Mouse (Mus musculus) embryonic fibroblast, embryonic 13.5 days (primary cell): ENCODE measurements at regions not wholly inside any gene's neighbourhood (a gene's known extent, or its start where the extent isn't known, plus 50 kb on each side); places are given as distances from the start of the nearest gene placed in this dataset.

Source experiments
- CTCF ChIP-seq: IDR thresholded peaks from 2 replicates; pipeline ENCODE4 v1.5.1; 2011; ENCODE audit warnings: mild to moderate bottlenecking, control low read depth, low read length, moderate library complexity, borderline replicate concordance; ENCODE audit not compliant: insufficient read depth
- POLR2A ChIP-seq: IDR thresholded peaks from 2 replicates; pipeline ENCODE4 v1.6.1; 2011; ENCODE audit warnings: low read depth, mild to moderate bottlenecking, control low read depth, low read length, moderate library complexity

DNA sequence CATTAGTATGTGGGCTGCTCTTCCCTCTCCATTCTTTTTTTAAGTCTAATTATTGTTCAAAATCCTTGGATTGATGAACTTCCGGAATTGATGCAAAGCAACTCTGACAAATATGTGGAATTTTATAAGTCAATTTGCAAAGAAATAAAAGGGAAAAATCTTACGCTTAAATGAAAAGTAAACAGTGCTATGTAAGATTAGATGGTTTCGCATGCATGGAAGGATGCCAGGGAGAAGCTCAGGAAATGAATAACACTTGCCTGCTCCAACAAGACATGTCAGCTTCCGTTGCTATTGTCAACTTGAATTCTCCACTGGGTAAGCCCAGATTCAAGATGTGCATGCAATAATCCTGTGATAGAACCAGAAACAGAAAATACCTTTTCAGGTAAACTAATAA lies 357.2 kb upstream of the Actbl2 start:
- no peak for TF ChIP-seq CTCF
- no peak for TF ChIP-seq POLR2A
